Mouse (Mus musculus): Measurements from ENCODE around the gene Fn1.

DNA sequence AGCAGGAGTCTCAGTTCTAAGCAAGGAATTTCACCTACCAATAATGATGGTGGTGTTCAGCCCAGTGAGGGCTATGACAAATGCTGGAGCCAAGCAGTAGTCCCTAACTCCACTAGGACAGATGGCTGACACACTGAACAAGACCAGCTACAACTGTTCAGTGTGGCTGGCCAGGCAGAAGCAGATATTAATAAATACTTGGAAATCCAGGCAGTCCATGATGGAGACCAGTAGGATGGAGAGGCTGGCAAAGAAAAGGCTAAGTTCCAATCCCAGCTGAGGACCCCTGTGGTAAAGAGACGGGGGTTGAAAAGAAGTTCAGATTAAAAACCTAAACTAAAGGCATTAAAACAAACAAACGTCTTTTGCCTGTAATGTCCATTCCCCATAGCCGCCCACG is 113.4 kb downstream of the Fn1 start:
- TF ChIP-seq POLR2A (IDR thresholded peaks at IDR 0.05; ENCODE audit: borderline replicate concordance, control insufficient read depth, low read depth, low read length) (no peak), CTCF (IDR thresholded peaks at IDR 0.05; ENCODE audit: control insufficient read depth, insufficient read depth, low read length) (no peak)

Data from bone marrow, adult 2 months (tissue).